In genomic region chr9:75785959-75786358, GRCm38 (mm10) we compare ENCODE assay signal across 19 mouse cellular contexts. TPM values are rescaled to one million over a fixed set of nuclear protein-coding genes. Genes with fewer than 3 reads are reported as not detected.
DNase-seq lines count a peak whose midpoint lies in the region.
"Had no signal": no experiment of that assay in that cellular context is flagged by ENCODE, and none has a peak within 500 bp of the region (broad histone marks: within the 10 kb centered on the region; RNA-seq: fewer than 3 reads in every experiment).

No protein-coding gene starts in this region.

- DNase-seq in cerebellum, adult 18-20 months, result peak; percentile 54 to 67
- no peak for DNase-seq in cerebellum, adult 11 months
- DNase-seq in brain, adult 2 months (ENCODE audit: low read depth, low spot score), result peak; percentile 86
- peak; percentile 59 for DNase-seq in cerebellum, adult 9-11 months
- DNase-seq in cerebellum, postnatal 25 days, result peak; percentile 24 to 65
- DNase-seq in thymus, postnatal 4 days, result no peak
- no peak for DNase-seq in adrenal gland, postnatal 25 days
- DNase-seq: adrenal gland, adult 8-10 months; adrenal gland, postnatal 36 days; B cell, adult 2 months; forebrain, postnatal 0 days; gastrocnemius, postnatal 25 days; heart, adult 2 months; heart, postnatal 14 days; heart, postnatal 4 days; kidney, adult 18-20 months; kidney, adult 9 months had no signal

RNA-seq across cellular contexts. Expression of gene Bmp5, which starts 10.8 kb away (rescaled TPM):
- 3.6 and 4.0 TPM in 2 replicates for total RNA-seq in adrenal gland, postnatal 25 days (2021)
- total RNA-seq: CH12.LX; common myeloid progenitor, adult 5-6 weeks had no signal

Comparison
In these comparisons a context has a peak if more than half of its experiments do, and no peak if none do; other contexts are left out.
1. DNase-seq: peak in cerebellum, adult 18-20 months (2 of 2), brain, adult 2 months (single experiment), cerebellum, adult 9-11 months (single experiment) and cerebellum, postnatal 25 days (2 of 2); none in cerebellum, adult 11 months (single experiment), thymus, postnatal 4 days (single experiment) and adrenal gland, postnatal 25 days (single experiment).